ENCODE assay signal across 15 mouse cellular contexts in genomic region chr4:117849506-117849905, GRCm38 (mm10). TPM values are rescaled to one million over a fixed set of nuclear protein-coding genes. Genes with fewer than 3 reads are reported as not detected.
DNase-seq lines count a peak whose midpoint lies in the region; ATAC-seq and TF ChIP-seq lines count a peak whose summit lies in the region.
"Had no signal": no experiment of that assay in that cellular context is flagged by ENCODE, and none has a peak within 500 bp of the region (broad histone marks: within the 10 kb centered on the region; RNA-seq: fewer than 3 reads in every experiment).

No protein-coding gene starts in this region.

- peaks cover 10% of the 10 kb centered on the region; the same call in 1 of the 2 replicates for H3K4me1 ChIP-seq in forebrain, embryonic 14.5 days (ENCODE audit: control insufficient read depth, insufficient read depth, low read length)
- H3K4me1 ChIP-seq in hindbrain, postnatal 0 days (ENCODE audit: insufficient read depth, low read length): peaks cover 21% of the 10 kb centered on the region; the same call in 1 of the 2 replicates
- H3K4me1 ChIP-seq in neural tube, embryonic 12.5 days: peaks cover 32% of the 10 kb centered on the region
- H3K4me1 ChIP-seq in heart, embryonic 12.5 days (replicated peaks): peaks cover 15% of the 10 kb centered on the region
- no peaks in the 10 kb centered on the region for H3K4me1 ChIP-seq in heart, embryonic 11.5 days (ENCODE audit: control insufficient read depth, insufficient read depth, low read length)

- peak overlapping the region; percentile 25; the same call in 1 of the 2 replicates for H3K9ac ChIP-seq in forebrain, embryonic 14.5 days (ENCODE audit: low read length)
- 0 out of 2 replicates have a peak overlapping the region, but pooled peaks have one; percentile 24 for H3K9ac ChIP-seq in hindbrain, postnatal 0 days (replicated peaks; ENCODE audit: low read length)
- peak overlapping the region; percentile 26; the same call in 1 of the 2 replicates for H3K9ac ChIP-seq in neural tube, embryonic 12.5 days
- H3K9ac ChIP-seq in heart, embryonic 12.5 days: no peak overlapping the region
- H3K9ac ChIP-seq in heart, embryonic 11.5 days (ENCODE audit: low read depth, low read length): no peak overlapping the region
- H3K9ac ChIP-seq: limb, embryonic 15.5 days had no signal

- H3K36me3 ChIP-seq in forebrain, embryonic 14.5 days (ENCODE audit: control insufficient read depth, insufficient read depth, low read length): no peaks in the 10 kb centered on the region
- H3K36me3 ChIP-seq in hindbrain, postnatal 0 days (ENCODE audit: insufficient read depth, low read length): no peaks in the 10 kb centered on the region
- H3K36me3 ChIP-seq in neural tube, embryonic 12.5 days: no peaks in the 10 kb centered on the region
- peaks cover 4% of the 10 kb centered on the region; the same call in 1 of the 2 replicates for H3K36me3 ChIP-seq in heart, embryonic 12.5 days
- no peaks in the 10 kb centered on the region for H3K36me3 ChIP-seq in heart, embryonic 11.5 days (ENCODE audit: control insufficient read depth, insufficient read depth, low read length)

- 11% methylated on average over 5 of the region's 5 CpGs for WGBS in forebrain, embryonic 14.5 days
- 22% methylated on average over 5 of the region's 5 CpGs for WGBS in hindbrain, postnatal 0 days
- WGBS in neural tube, embryonic 12.5 days: 15% methylated on average over 5 of the region's 5 CpGs
- 78% methylated on average over 5 of the region's 5 CpGs for WGBS in heart, embryonic 12.5 days
- 77% methylated on average over 5 of the region's 5 CpGs for WGBS in heart, embryonic 11.5 days (ENCODE audit: insufficient replicate concordance)

- H3K4me3 ChIP-seq in gastrocnemius, adult 2 months: no peak overlapping the region
- H3K4me3 ChIP-seq in forebrain, embryonic 14.5 days (ENCODE audit: low read depth, low read length): no peak overlapping the region
- H3K4me3 ChIP-seq in hindbrain, postnatal 0 days (ENCODE audit: low read length): no peak overlapping the region
- H3K4me3 ChIP-seq in neural tube, embryonic 12.5 days: no peak overlapping the region
- no peak overlapping the region for H3K4me3 ChIP-seq in heart, embryonic 12.5 days
- H3K4me3 ChIP-seq in heart, embryonic 11.5 days (ENCODE audit: low read depth, low read length): no peak overlapping the region
- H3K4me3 ChIP-seq: limb, embryonic 15.5 days had no signal

- H3K9me3 ChIP-seq in forebrain, embryonic 14.5 days (replicated peaks; ENCODE audit: control insufficient read depth, low read length): no peaks in the 10 kb centered on the region
- H3K9me3 ChIP-seq in hindbrain, postnatal 0 days (ENCODE audit: low read length): no peaks in the 10 kb centered on the region
- no peaks in the 10 kb centered on the region for H3K9me3 ChIP-seq in neural tube, embryonic 12.5 days
- no peaks in the 10 kb centered on the region for H3K9me3 ChIP-seq in heart, embryonic 12.5 days (replicated peaks)
- H3K9me3 ChIP-seq in heart, embryonic 11.5 days (replicated peaks; ENCODE audit: control insufficient read depth, low read length): no peaks in the 10 kb centered on the region
- H3K9me3 ChIP-seq: limb, embryonic 15.5 days had no signal

- no peak overlapping the region for H3K4me2 ChIP-seq in forebrain, embryonic 14.5 days (ENCODE audit: low read length)
- no peak overlapping the region; the same call in 1 of the 2 replicates for H3K4me2 ChIP-seq in hindbrain, postnatal 0 days (ENCODE audit: low read depth, low read length)
- H3K4me2 ChIP-seq in neural tube, embryonic 12.5 days (replicated peaks): peak overlapping the region; percentile 33
- H3K4me2 ChIP-seq in heart, embryonic 12.5 days: no peak overlapping the region
- no peak overlapping the region for H3K4me2 ChIP-seq in heart, embryonic 11.5 days
- H3K4me2 ChIP-seq: limb, embryonic 15.5 days had no signal

- no peaks in the 10 kb centered on the region for H3K27me3 ChIP-seq in forebrain, embryonic 14.5 days (replicated peaks; ENCODE audit: control insufficient read depth, insufficient read depth, low read length)
- H3K27me3 ChIP-seq in hindbrain, postnatal 0 days (ENCODE audit: insufficient read depth, low read length): no peaks in the 10 kb centered on the region
- no peaks in the 10 kb centered on the region for H3K27me3 ChIP-seq in neural tube, embryonic 12.5 days (replicated peaks)
- H3K27me3 ChIP-seq in heart, embryonic 12.5 days (replicated peaks): 0 out of 2 replicates have a peak, but pooled peaks cover 12% of the 10 kb centered on the region
- H3K27me3 ChIP-seq in heart, embryonic 11.5 days (ENCODE audit: control insufficient read depth, insufficient read depth, low read length): no peaks in the 10 kb centered on the region
- H3K27me3 ChIP-seq: limb, embryonic 15.5 days had no signal

- 0 out of 2 replicates have a peak, but pooled peaks have one; percentile 18 for ATAC-seq in forebrain, embryonic 14.5 days
- ATAC-seq in hindbrain, postnatal 0 days: peak; percentile 88
- ATAC-seq in neural tube, embryonic 12.5 days (ENCODE audit: low FRiP score, low read depth): peak; percentile 51; the same call in 1 of the 2 replicates
- no peak for ATAC-seq in heart, embryonic 12.5 days (ENCODE audit: insufficient number of reproducible peaks, low FRiP score)
- ATAC-seq in heart, embryonic 11.5 days (replicated peaks; ENCODE audit: insufficient number of reproducible peaks, low FRiP score, low TSS enrichment): no peak

- H3K27ac ChIP-seq in gastrocnemius, adult 2 months: peak overlapping the region; percentile 75
- no peak overlapping the region for H3K27ac ChIP-seq in forebrain, embryonic 14.5 days (ENCODE audit: low read depth, low read length)
- H3K27ac ChIP-seq in hindbrain, postnatal 0 days: peak overlapping the region; percentile 81
- H3K27ac ChIP-seq in neural tube, embryonic 12.5 days: no peak overlapping the region
- no peak overlapping the region for H3K27ac ChIP-seq in heart, embryonic 12.5 days (ENCODE audit: poor library complexity, severe bottlenecking)
- no peak overlapping the region for H3K27ac ChIP-seq in heart, embryonic 11.5 days (ENCODE audit: low read depth, low read length)
- H3K27ac ChIP-seq: kidney, postnatal 0 days; limb, embryonic 15.5 days had no signal

- no peak for TF ChIP-seq CTCF in gastrocnemius, adult 2 months (IDR thresholded peaks at IDR 0.05)
- TF ChIP-seq CTCF in hindbrain, postnatal 0 days (IDR thresholded peaks at IDR 0.05; ENCODE audit: low read depth): no peak

- intact Hi-C loops in gastrocnemius, adult 2 months (cut with DNase I): no loop called here

- no peak for DNase-seq in gastrocnemius, adult 2 months
- DNase-seq in gastrocnemius, postnatal 4 days (ENCODE audit: low spot score in 2 of 2): no peak
- no peak for DNase-seq in forebrain, embryonic 14.5 days (ENCODE audit: low spot score)
- DNase-seq in hindbrain, postnatal 0 days (ENCODE audit: low spot score): peak; percentile 64
- DNase-seq in kidney, postnatal 10 days: no peak
- DNase-seq: adrenal gland, postnatal 14 days; embryo, embryonic 11 days; heart, adult 11 months; lung, adult 2 months had no signal

RNA-seq across cellular contexts. Expression of gene Slc6a9, which starts 15.2 kb away (rescaled TPM):
- total RNA-seq in gastrocnemius, adult 2 months (2021): 1 to 10 TPM; 5.0 to 7.0 TPM
- total RNA-seq in gastrocnemius, postnatal 4 days (2021): 1 to 10 TPM; 6.1 to 6.9 TPM
- 8.0 and 9.6 TPM in 2 replicates for polyA plus RNA-seq in forebrain, embryonic 14.5 days (2014; fragmentation: Nextera tagmentation; extraction: Ambion mirVana)
- 107 and 132 TPM in 2 replicates for total RNA-seq in hindbrain, postnatal 0 days (2014; rRNA removed)
- 79.7 and 82.9 TPM in 2 replicates for polyA plus RNA-seq in hindbrain, postnatal 0 days (2015; fragmentation: Nextera tagmentation; extraction: Ambion mirVana)
- polyA plus RNA-seq in neural tube, embryonic 12.5 days (2016; fragmentation: Nextera tagmentation; extraction: Ambion mirVana): 16.6 and 17.3 TPM in 2 replicates
- 10.3 and 10.8 TPM in 2 replicates for polyA plus RNA-seq in heart, embryonic 12.5 days (2016; fragmentation: Nextera tagmentation; extraction: Ambion mirVana)
- polyA plus RNA-seq in heart, embryonic 11.5 days (2014; fragmentation: Nextera tagmentation; extraction: Ambion mirVana): 8.7 and 15.2 TPM in 2 replicates

RNA-seq across cellular contexts. Expression of gene Ccdc24, which starts 22.9 kb away (rescaled TPM):
- under 1 TPM in 1 of 2 experiments, not detected in 1; 0.08 TPM for total RNA-seq in gastrocnemius, adult 2 months (2021)
- total RNA-seq in gastrocnemius, postnatal 4 days (2021): under 1 TPM; 0.59 to 0.91 TPM
- 1.5 and 1.6 TPM in 2 replicates for polyA plus RNA-seq in forebrain, embryonic 14.5 days (2014; fragmentation: Nextera tagmentation; extraction: Ambion mirVana)
- total RNA-seq in hindbrain, postnatal 0 days (2014; rRNA removed): 2.0 and 3.4 TPM in 2 replicates
- polyA plus RNA-seq in hindbrain, postnatal 0 days (2015; fragmentation: Nextera tagmentation; extraction: Ambion mirVana): 1.7 and 2.2 TPM in 2 replicates
- 1.4 and 2.7 TPM in 2 replicates for polyA plus RNA-seq in neural tube, embryonic 12.5 days (2016; fragmentation: Nextera tagmentation; extraction: Ambion mirVana)
- polyA plus RNA-seq in heart, embryonic 12.5 days (2016; fragmentation: Nextera tagmentation; extraction: Ambion mirVana): 0.74 and 0.91 TPM in 2 replicates
- 0.56 and 0.90 TPM in 2 replicates for polyA plus RNA-seq in heart, embryonic 11.5 days (2014; fragmentation: Nextera tagmentation; extraction: Ambion mirVana)
- total RNA-seq: megakaryocyte-erythroid progenitor cell, adult 5-6 weeks had no signal

RNA-seq across cellular contexts. Expression of gene B4galt2, which starts 33.8 kb away (rescaled TPM):
- 1 to 10 TPM; 1.4 to 2.2 TPM for total RNA-seq in gastrocnemius, adult 2 months (2021)
- 10 to 100 TPM; 25.7 to 27.4 TPM for total RNA-seq in gastrocnemius, postnatal 4 days (2021)
- polyA plus RNA-seq in forebrain, embryonic 14.5 days (2014; fragmentation: Nextera tagmentation; extraction: Ambion mirVana): 49.1 and 50.6 TPM in 2 replicates
- total RNA-seq in hindbrain, postnatal 0 days (2014; rRNA removed): 286 and 304 TPM in 2 replicates
- polyA plus RNA-seq in hindbrain, postnatal 0 days (2015; fragmentation: Nextera tagmentation; extraction: Ambion mirVana): 71.5 and 77.0 TPM in 2 replicates
- 44.5 and 46.9 TPM in 2 replicates for polyA plus RNA-seq in neural tube, embryonic 12.5 days (2016; fragmentation: Nextera tagmentation; extraction: Ambion mirVana)
- 18.3 and 19.4 TPM in 2 replicates for polyA plus RNA-seq in heart, embryonic 12.5 days (2016; fragmentation: Nextera tagmentation; extraction: Ambion mirVana)
- 13.8 and 14.1 TPM in 2 replicates for polyA plus RNA-seq in heart, embryonic 11.5 days (2014; fragmentation: Nextera tagmentation; extraction: Ambion mirVana)
- total RNA-seq: megakaryocyte-erythroid progenitor cell, adult 5-6 weeks had no signal

RNA-seq across cellular contexts. Expression of gene Atp6v0b, which starts 37.6 kb away (rescaled TPM):
- total RNA-seq in gastrocnemius, adult 2 months (2021): 10 to 100 TPM; 81.4 to 83.9 TPM
- total RNA-seq in gastrocnemius, postnatal 4 days (2021): 10 to 100 TPM; 67.0 to 70.8 TPM
- 483 and 520 TPM in 2 replicates for polyA plus RNA-seq in forebrain, embryonic 14.5 days (2014; fragmentation: Nextera tagmentation; extraction: Ambion mirVana)
- 579 and 615 TPM in 2 replicates for total RNA-seq in hindbrain, postnatal 0 days (2014; rRNA removed)
- 637 and 643 TPM in 2 replicates for polyA plus RNA-seq in hindbrain, postnatal 0 days (2015; fragmentation: Nextera tagmentation; extraction: Ambion mirVana)
- 308 and 323 TPM in 2 replicates for polyA plus RNA-seq in neural tube, embryonic 12.5 days (2016; fragmentation: Nextera tagmentation; extraction: Ambion mirVana)
- polyA plus RNA-seq in heart, embryonic 12.5 days (2016; fragmentation: Nextera tagmentation; extraction: Ambion mirVana): 183 and 196 TPM in 2 replicates
- polyA plus RNA-seq in heart, embryonic 11.5 days (2014; fragmentation: Nextera tagmentation; extraction: Ambion mirVana): 194 and 197 TPM in 2 replicates

RNA-seq across cellular contexts. Expression of gene Dph2, which starts 42.3 kb away (rescaled TPM):
- 1 to 10 TPM; 2.4 to 3.2 TPM for total RNA-seq in gastrocnemius, adult 2 months (2021)
- total RNA-seq in gastrocnemius, postnatal 4 days (2021): 1 to 10 TPM; 4.6 to 5.3 TPM
- 26.8 and 31.9 TPM in 2 replicates for polyA plus RNA-seq in forebrain, embryonic 14.5 days (2014; fragmentation: Nextera tagmentation; extraction: Ambion mirVana)
- total RNA-seq in hindbrain, postnatal 0 days (2014; rRNA removed): 21.2 and 24.8 TPM in 2 replicates
- polyA plus RNA-seq in hindbrain, postnatal 0 days (2015; fragmentation: Nextera tagmentation; extraction: Ambion mirVana): 13.5 and 14.1 TPM in 2 replicates
- polyA plus RNA-seq in neural tube, embryonic 12.5 days (2016; fragmentation: Nextera tagmentation; extraction: Ambion mirVana): 23.0 and 27.5 TPM in 2 replicates
- polyA plus RNA-seq in heart, embryonic 12.5 days (2016; fragmentation: Nextera tagmentation; extraction: Ambion mirVana): 12.4 and 12.9 TPM in 2 replicates
- polyA plus RNA-seq in heart, embryonic 11.5 days (2014; fragmentation: Nextera tagmentation; extraction: Ambion mirVana): 12.7 and 14.2 TPM in 2 replicates

Comparison
In these comparisons a context has a peak if more than half of its experiments do, and no peak if none do; other contexts are left out.
1. H3K27ac ChIP-seq: peak in gastrocnemius, adult 2 months (single experiment) and hindbrain, postnatal 0 days (single experiment); none in forebrain, embryonic 14.5 days (single experiment), neural tube, embryonic 12.5 days (single experiment), heart, embryonic 12.5 days (single experiment) and heart, embryonic 11.5 days (single experiment).
2. ATAC-seq: peak in forebrain, embryonic 14.5 days (single experiment), hindbrain, postnatal 0 days (single experiment) and neural tube, embryonic 12.5 days (single experiment); none in heart, embryonic 12.5 days (single experiment) and heart, embryonic 11.5 days (single experiment).
3. H3K9ac ChIP-seq: peak in forebrain, embryonic 14.5 days (single experiment), hindbrain, postnatal 0 days (single experiment) and neural tube, embryonic 12.5 days (single experiment); none in heart, embryonic 12.5 days (single experiment) and heart, embryonic 11.5 days (single experiment).